Mouse (Mus musculus): ENCODE results near the gene Ppil3.

Ppil3 gene

GRCm38 (mm10) chr1:58410198-58410588 lies 35.1 kb downstream of the Ppil3 start:
- no peak for DNase-seq (ENCODE audit: extremely low read depth, insufficient read length, low spot score)

GRCm38 (mm10) chr1:58409553-58410197 lies 35.6 kb downstream of the Ppil3 start:
- no peak for DNase-seq (ENCODE audit: extremely low read depth, insufficient read length, low spot score)

GRCm38 (mm10) chr1:58408141-58408540 lies 37.1 kb downstream of the Ppil3 start:
- DNase-seq (ENCODE audit: extremely low read depth, insufficient read length, low spot score), result no peak

GRCm38 (mm10) chr1:58407321-58407720 lies 38.0 kb downstream of the Ppil3 start:
- DNase-seq (ENCODE audit: extremely low read depth, insufficient read length, low spot score), result no peak

- DNase-seq (ENCODE audit: extremely low read depth, insufficient read length, low spot score), result no peak
Measured at GRCm38 (mm10) chr1:58403745-58404144, 41.5 kb downstream of the Ppil3 start.

GRCm38 (mm10) chr1:58401396-58401795 lies 43.9 kb downstream of the Ppil3 start:
- DNase-seq (ENCODE audit: extremely low read depth, insufficient read length, low spot score), result no peak

- no peak for DNase-seq (ENCODE audit: extremely low read depth, insufficient read length, low spot score)
Measured at GRCm38 (mm10) chr1:58397731-58398130, 47.6 kb downstream of the Ppil3 start.

GRCm38 (mm10) chr1:58396179-58396578 lies 49.1 kb downstream of the Ppil3 start:
- DNase-seq (ENCODE audit: extremely low read depth, insufficient read length, low spot score), result no peak

- DNase-seq (ENCODE audit: extremely low read depth, insufficient read length, low spot score), result no peak
Measured at GRCm38 (mm10) chr1:58395341-58395740, 49.9 kb downstream of the Ppil3 start.

GRCm38 (mm10) chr1:58393284-58394195 lies 51.7 kb downstream of the Ppil3 start:
- peak; percentile 59 for DNase-seq (ENCODE audit: extremely low read depth, insufficient read length, low spot score)

GRCm38 (mm10) chr1:58392652-58393283 lies 52.5 kb downstream of the Ppil3 start, which contains the start of gene Bzw1:
Bzw1 (plus strand) TSS chr1:58392898.
- DNase-seq (ENCODE audit: extremely low read depth, insufficient read length, low spot score), result peak; percentile 93

GRCm38 (mm10) chr1:58392268-58392651 lies 53.0 kb downstream of the Ppil3 start:
- no peak for DNase-seq (ENCODE audit: extremely low read depth, insufficient read length, low spot score)

GRCm38 (mm10) chr1:58391421-58392267 lies 53.6 kb downstream of the Ppil3 start:
- DNase-seq (ENCODE audit: extremely low read depth, insufficient read length, low spot score), result no peak

- no peak for DNase-seq (ENCODE audit: extremely low read depth, insufficient read length, low spot score)
Measured at GRCm38 (mm10) chr1:58382586-58383281, 62.6 kb downstream of the Ppil3 start.
